Mouse (Mus musculus) kidney, adult 2 months (tissue): Measurements from ENCODE around the gene Dhdh.

Experiments used
- CTCF ChIP-seq: fragments of 200-500 bp; conservative IDR thresholded peaks from 2 replicates; pipeline ENCODE4 v1.5.1; 2011; ENCODE audit warnings: low read depth, mild to moderate bottlenecking, control low read depth, low read length, moderate library complexity, mixed read lengths; ENCODE audit not compliant: insufficient read depth, insufficient read length
- POLR2A ChIP-seq: fragments of 200-500 bp; IDR thresholded peaks from one replicate; pipeline ENCODE4 v1.6.1; 2011; ENCODE audit warnings: low read depth, low read length, control low read depth

DNA sequence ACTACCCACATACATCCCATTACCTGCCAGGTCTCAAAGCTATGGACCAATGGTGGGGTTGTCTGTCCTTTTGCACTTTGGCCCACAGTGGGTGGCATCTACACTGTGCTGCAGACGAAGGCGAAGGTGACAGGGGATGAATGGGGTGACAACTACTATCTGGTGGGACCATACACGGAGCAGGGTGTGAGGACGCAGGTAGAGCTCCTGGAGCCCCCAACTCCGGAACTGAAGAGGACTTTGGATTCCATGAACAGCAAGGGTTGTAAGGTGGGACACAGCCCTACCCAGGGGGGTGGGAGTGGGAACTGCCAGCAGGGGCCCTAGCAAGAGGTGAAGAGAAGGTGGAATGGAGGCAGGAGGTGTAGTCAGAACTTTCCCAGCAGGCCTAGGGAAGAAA lies 52.2 kb downstream of the Dhdh start:
- TF ChIP-seq POLR2A (no peak), CTCF (no peak)
